Mouse (Mus musculus): Measurements from ENCODE around the gene Tanc1.

Tanc1 gene

GRCm38 (mm10) chr2:59794838-59795237 is 183.0 kb downstream of the Tanc1 start:
- no peak for DNase-seq (ENCODE audit: low spot score)

GRCm38 (mm10) chr2:59798934-59799532 is 187.2 kb downstream of the Tanc1 start:
- DNase-seq (ENCODE audit: low spot score): no peak

DNA sequence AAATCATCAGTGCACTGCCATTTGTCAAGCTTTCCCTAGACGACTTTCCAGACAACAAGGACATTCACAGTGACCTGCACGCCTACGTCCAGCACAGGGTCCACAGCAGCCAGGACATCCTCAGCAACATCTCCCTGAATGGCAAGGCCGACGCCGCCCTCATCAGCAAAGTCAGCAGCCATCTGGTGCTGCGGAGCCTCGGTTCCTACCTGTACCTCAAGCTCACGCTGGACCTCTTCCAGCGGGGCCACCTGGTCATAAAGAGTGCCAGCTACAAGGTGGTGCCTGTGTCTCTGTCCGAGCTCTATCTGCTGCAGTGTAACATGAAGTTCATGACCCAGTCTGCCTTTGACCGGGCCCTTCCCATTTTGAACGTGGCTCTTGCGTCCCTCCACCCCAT is 187.7 kb downstream of the Tanc1 start:
- DNase-seq (ENCODE audit: low spot score): no peak

DNA sequence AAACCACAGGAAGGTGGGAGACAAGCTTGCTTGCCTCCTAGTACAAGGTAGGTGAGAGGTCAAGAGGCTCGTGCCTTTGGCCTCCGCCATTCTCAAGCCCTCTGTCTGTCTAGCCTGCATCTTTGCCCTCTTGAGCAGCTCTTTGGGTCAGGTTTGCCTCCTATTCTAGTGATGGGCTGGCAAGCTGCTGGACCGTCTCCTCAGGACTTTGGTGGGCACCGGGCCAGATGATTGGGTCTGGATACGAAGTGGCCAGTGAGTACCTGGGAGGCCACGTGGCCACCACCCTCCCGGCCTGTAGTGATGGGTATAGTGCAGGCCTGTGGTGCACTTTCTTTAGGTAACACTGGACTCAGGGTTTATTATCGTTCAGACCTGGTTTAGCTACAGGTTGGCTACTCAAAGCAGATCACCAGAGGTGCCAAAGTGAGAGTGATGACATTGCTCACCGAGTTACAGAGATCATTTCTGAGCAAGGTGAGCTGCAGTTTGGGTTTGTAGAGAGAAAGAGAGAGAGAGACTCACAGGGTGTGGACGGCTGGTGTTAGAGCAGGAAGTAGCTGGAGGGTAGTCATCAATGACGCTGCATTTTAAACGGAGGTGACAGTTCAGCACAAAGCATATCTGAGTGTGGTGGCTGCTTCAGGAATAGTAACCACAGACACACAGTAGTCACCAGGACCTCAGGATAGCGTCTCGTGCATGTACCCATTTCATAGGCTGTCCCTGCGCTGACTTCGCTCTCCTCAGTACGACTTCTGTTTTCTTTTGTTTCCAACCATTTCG is 188.8 kb downstream of the Tanc1 start:
- DNase-seq (ENCODE audit: low spot score): no peak

DNA sequence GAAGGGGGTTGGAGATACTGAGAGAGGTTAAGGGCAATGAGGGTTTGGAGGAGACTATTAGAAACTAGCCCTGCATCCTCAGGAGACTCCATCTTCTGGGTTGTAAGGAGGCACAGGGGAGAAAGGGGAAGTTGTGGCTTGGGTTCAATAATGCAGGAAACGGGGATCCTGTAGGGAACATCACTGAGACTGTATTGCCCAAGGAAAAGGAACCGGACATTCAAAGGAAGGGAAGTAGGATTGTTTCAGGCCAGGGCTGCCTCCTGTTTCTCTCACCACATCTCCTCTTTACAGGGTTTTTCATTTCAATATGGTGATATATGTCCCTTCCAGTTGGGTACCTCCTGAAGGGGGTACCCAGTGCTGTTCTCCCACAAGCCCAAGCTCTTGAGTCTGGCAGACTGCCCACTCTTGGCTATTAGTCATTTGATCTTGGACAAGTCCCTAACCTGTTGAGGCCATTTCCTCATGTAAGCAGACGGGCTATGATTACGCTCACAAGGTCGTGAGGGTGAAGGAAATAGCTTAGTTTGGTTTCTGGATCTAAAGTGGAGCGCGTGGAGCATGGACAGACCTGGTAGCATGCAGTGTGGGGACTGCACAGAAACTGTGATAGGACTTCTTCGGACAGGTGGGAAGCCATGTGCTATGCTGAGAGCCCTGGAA is 191.0 kb downstream of the Tanc1 start:
- no peak for DNase-seq (ENCODE audit: low spot score)

- DNase-seq (ENCODE audit: low spot score): no peak
Observed at GRCm38 (mm10) chr2:59805595-59805994, 193.8 kb downstream of the Tanc1 start.

GRCm38 (mm10) chr2:59806038-59806437 is 194.2 kb downstream of the Tanc1 start:
- no peak for DNase-seq (ENCODE audit: low spot score)

DNA sequence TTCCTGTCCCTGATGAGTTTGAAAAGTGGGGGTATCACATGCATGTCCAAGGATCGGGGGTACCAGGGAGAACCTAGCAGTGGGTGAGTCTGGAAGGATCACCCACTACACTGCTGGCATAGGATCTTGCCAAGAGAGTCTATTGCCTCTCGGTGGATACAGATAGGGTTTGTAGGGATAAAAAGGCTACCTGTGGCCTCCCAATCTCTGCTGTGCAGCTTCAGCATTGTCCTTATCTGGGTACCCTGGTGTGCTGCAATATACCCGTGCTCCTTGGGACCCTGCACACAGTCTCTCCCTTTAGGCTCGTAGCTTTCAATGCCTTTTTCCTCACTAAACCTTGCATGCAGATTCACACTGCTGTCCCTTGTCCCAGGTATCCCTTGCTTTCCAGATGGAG is 196.8 kb downstream of the Tanc1 start:
- no peak for DNase-seq (ENCODE audit: low spot score)

DNA sequence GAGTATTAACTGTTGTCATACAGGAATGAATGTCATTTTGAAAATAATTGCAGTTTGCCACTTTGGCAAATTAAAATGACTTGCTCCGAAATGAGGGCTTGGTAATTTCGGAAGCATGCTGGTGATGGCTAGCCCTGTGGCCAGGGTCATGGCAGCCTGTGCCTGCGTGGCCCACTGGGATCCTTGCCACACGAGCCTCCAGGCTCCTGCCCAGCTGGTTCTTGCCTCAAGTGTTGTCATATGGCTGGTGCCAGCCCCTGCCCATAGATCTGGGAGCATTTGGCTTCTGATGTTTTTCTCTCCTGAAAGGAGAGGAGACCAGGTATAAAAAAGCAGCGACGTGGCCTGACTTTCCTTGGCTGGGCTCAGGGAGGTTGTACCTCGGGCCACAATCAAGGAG is 198.2 kb downstream of the Tanc1 start:
- DNase-seq (ENCODE audit: low spot score): no peak

- DNase-seq (ENCODE audit: low spot score): no peak
Observed at GRCm38 (mm10) chr2:59811247-59811646, 199.4 kb downstream of the Tanc1 start.

- DNase-seq (ENCODE audit: low spot score): no peak
Observed at GRCm38 (mm10) chr2:59812641-59813040, 200.8 kb downstream of the Tanc1 start.

GRCm38 (mm10) chr2:59813457-59813856 is 201.6 kb downstream of the Tanc1 start:
- DNase-seq (ENCODE audit: low spot score): no peak

GRCm38 (mm10) chr2:59814997-59815396 is 203.2 kb downstream of the Tanc1 start:
- DNase-seq (ENCODE audit: low spot score): no peak

DNA sequence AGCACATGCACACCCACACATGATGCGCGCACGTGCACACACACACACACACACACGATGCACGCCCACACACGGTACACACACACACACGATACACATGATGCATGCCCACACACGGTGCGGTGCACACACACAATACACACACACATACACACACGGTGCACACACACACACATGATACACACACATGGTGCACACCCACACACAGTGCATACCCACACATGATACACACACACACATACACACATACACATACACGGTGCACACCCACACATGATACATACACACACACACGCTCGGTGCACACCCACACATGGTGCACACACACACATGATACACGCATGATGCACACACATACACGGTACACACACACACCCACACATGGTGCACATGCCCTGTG is 206.8 kb downstream of the Tanc1 start:
- no peak for DNase-seq (ENCODE audit: low spot score)

- no peak for DNase-seq (ENCODE audit: low spot score)
Observed at GRCm38 (mm10) chr2:59819415-59819814, 207.6 kb downstream of the Tanc1 start.

GRCm38 (mm10) chr2:59820088-59820487 is 208.2 kb downstream of the Tanc1 start:
- DNase-seq (ENCODE audit: low spot score): no peak

- DNase-seq (ENCODE audit: low spot score): no peak
Observed at GRCm38 (mm10) chr2:59821044-59821443, 209.2 kb downstream of the Tanc1 start.

DNA sequence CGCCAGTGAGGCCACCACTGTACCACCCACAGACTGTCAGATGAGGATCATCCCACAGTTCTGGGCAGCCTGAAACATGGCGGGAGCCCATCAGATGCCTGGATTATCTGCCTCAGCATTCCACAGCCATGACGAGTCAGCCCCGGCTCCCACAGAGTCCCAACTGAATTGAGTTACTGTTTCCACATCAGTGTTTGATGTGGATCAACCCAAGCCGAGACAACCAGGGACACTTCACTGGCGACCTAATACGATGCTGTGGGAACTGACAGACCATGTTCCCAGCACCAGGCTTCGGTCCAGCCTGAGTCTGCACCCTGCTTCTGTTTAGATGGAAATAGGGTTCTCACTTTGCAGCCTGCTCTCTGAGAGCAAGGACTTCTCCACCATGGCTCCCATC is 212.4 kb downstream of the Tanc1 start:
- DNase-seq (ENCODE audit: low spot score): peak; percentile 60

DNA sequence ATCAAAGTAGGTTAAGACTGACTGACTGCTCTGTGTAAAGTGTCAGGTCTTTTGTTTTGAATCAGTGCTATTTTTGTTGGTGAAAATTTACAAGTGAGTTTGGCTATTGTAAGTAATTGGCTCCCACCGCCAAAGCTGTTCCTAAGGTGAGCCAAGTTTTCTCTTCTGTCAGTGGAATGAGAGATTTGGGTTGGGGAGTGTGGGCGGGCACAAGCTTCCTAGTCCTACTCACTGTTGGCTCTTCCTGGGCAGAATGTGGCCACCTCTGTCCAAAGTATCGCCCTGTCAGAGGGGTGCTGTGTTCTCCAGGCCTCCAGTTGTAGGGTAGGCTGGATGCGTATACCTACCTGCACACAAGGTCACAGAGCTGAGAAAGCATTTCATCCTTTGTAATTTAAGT is 213.5 kb downstream of the Tanc1 start:
- no peak for DNase-seq (ENCODE audit: low spot score)

DNA sequence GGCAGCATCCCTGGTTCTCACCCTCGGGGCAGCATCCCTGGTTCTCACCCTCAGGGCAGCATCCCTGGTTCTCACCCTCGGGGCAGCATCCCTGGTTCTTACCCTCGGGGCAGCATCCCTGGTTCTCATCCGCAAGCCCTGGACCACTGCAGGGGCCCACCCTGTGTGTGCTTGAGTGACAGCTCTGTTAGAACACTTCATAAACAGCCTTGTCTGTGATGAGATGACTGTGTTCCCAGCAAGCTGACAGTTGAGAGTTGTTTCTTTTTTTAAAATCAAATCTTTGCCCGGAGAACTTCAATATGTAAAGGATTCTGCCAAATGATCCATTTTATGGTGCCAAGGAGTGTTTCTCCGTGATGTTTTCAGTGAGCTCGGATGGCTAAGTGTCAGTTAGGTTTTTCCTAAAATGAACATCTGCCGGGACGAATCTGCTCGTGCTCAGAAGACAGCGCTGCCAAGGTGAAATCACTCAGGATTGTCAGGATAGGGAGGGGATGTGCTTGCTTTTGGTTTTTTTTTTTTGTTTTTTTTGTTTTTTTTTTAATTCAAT is 216.3 kb downstream of the Tanc1 start:
- no peak for DNase-seq (ENCODE audit: low spot score)

GRCm38 (mm10) chr2:59828777-59829508 is 217.1 kb downstream of the Tanc1 start:
- no peak for DNase-seq (ENCODE audit: low spot score)

DNA sequence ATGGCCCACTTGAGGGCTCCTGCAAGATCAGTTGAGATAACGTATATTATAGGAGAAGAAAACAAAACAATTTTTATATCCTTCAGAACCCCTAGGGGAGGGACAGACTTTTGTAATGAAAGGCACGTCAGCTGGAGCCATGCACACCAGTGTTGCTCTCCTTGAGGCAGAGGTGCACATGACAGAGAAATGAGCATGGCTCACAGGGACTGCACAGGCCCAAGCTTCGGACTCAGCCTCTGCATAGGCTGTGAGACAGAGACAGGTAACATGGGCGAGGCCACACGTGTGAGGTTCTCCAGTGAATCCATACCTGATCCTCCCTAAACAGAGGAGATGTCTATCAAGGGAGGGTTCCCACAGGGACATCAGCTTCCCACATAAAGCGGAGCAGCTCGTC is 217.9 kb downstream of the Tanc1 start:
- DNase-seq (ENCODE audit: low spot score): no peak
